Mouse (Mus musculus) heart, adult 2 months (tissue): ENCODE data around the gene Ccnf. TPM values are rescaled to one million over a fixed set of nuclear protein-coding genes. Genes with fewer than 3 reads are reported as not detected.

Experiments used
- DNase-seq, 2 experiments: peaks; one replicate each; pipeline ENCODE4 v3.0.0; 2021
- H3K27ac ChIP-seq: fragments of 200-600 bp; 2 replicates; pipeline ENCODE4 v1.8.1; 2022
- H3K27me3 ChIP-seq: fragments of 200-500 bp; 2 replicates; pipeline ENCODE4 v1.6.1; 2012; ENCODE audit warnings: mild to moderate bottlenecking, low read length, inconsistent platforms, mixed read lengths; ENCODE audit not compliant: control insufficient read depth, insufficient read depth
- H3K36me3 ChIP-seq: fragments of 200-500 bp; 2 replicates; pipeline ENCODE4 v1.6.1; 2012; ENCODE audit warnings: low read length, inconsistent platforms; ENCODE audit not compliant: control insufficient read depth, insufficient read depth
- H3K4me1 ChIP-seq: fragments of 200-500 bp; 2 replicates; pipeline ENCODE4 v1.6.1; 2011; ENCODE audit warnings: low read length; ENCODE audit not compliant: control insufficient read depth, insufficient read depth
- H3K4me3 ChIP-seq: fragments of 200-600 bp; 2 replicates; pipeline ENCODE4 v1.8.1; 2022
- H3K79me2 ChIP-seq: fragments of 200-500 bp; replicated peaks from 2 replicates; pipeline ENCODE4 v1.6.1; 2012; ENCODE audit warnings: mild to moderate bottlenecking, inconsistent platforms, low read length, moderate library complexity, mixed read lengths; ENCODE audit not compliant: control insufficient read depth, insufficient read depth
- H3K9ac ChIP-seq: fragments of 200-500 bp; 2 replicates; pipeline ENCODE4 v1.6.1; 2012; ENCODE audit warnings: low read depth, mild to moderate bottlenecking, control low read depth, inconsistent platforms, low read length, mixed read lengths
- CTCF ChIP-seq: fragments of 200-600 bp; IDR thresholded peaks from 2 replicates; pipeline ENCODE4 v1.8.1; 2022; ENCODE audit warnings: antibody characterized with exemption, mild to moderate bottlenecking, moderate library complexity
- EP300 ChIP-seq: fragments of 200-500 bp; IDR thresholded peaks from 2 replicates; pipeline ENCODE4 v1.6.1; 2011; ENCODE audit warnings: low read depth, low read length, control low read depth; ENCODE audit not compliant: insufficient read depth
- POLR2A ChIP-seq: fragments of 200-500 bp; IDR thresholded peaks from 2 replicates; pipeline ENCODE4 v1.6.1; 2011; ENCODE audit warnings: mild to moderate bottlenecking, low read depth, low read length, control low read depth; ENCODE audit not compliant: insufficient read depth
- WGBS: fragments of 180-500 bp; shearing (Covaris S2); methylation state at CpG from one replicate; pipeline ENCODE4 v1.1.7; 2018; 5-methylcytosine and 5-hydroxymethylcytosine counted together
- intact Hi-C: fragments of 180-260 bp; cut with DNase I; formaldehyde crosslinking; loops from one replicate; pipeline ENCODE4 v1.15.1; 2025
- polyA plus RNA-seq: library from polyadenylated mRNA; depleted of rRNA; stranded (reverse); fragments of >200 nt; gene quantifications from 2 replicates; pipeline ENCODE4 v1.2.3, GENCODE M21; 2012
- total RNA-seq, 2 experiments: library from RNA; stranded (reverse); gene quantifications; 2 replicates each; pipeline ENCODE4 v1.2.3; 2021

Gene Ccnf
- total and polyA plus RNA-seq, 3 experiments: 0.49 to 0.59 (median 0.57) TPM

DNA sequence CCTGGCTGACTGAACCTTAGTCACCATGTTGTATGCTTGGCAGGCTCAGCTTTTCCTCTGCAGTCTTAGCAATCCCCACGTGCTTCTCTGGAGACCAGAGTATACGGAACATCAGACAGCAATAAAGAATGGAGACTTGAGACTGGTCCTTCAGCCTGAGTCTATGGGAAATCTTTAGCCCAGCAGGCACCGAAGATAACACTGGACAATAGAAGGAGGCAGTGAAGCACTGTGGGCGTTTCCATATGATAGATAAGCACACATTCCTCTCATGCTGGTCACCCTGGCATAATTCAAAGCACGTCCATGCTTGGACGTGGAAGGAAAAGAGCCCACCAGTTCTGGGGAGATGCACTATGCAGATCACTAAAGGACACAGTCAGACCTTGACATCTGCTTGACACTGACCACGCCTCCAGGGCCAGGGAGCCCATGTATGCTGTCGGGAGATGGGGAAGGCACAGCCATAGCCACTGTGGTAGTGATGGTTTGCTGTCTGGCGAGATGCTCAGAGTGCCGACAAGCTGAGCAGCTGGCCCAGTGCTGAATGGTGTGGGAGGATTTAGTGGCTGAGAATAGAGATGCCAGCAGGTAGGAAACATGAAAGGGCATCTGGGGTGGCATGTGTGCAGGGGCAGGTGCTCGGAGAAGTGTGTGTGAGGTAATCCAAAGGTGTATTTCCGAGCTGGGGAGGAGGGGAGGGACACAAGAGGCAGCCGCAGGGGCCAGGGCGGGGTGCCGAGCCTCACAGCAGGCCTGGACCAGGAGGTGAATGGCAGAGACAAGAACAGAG, 54.1 kb downstream of the Ccnf start:
- TF ChIP-seq EP300 (no peak), CTCF (no peak), POLR2A (no peak)
- Histone ChIP-seq H3K9ac (no peak overlapping the region), H3K79me2 (no peaks in the 10 kb centered on the region), H3K4me1 (peaks cover 2% of the 10 kb centered on the region), H3K4me3 (no peak overlapping the region), H3K27ac (no peak overlapping the region), H3K36me3 (no peaks in the 10 kb centered on the region), H3K27me3 (no peaks in the 10 kb centered on the region)
- intact Hi-C loops: no loop called here
- no peak for DNase-seq
- 54% methylated on average over 15 of the region's 15 CpGs for WGBS

DNA sequence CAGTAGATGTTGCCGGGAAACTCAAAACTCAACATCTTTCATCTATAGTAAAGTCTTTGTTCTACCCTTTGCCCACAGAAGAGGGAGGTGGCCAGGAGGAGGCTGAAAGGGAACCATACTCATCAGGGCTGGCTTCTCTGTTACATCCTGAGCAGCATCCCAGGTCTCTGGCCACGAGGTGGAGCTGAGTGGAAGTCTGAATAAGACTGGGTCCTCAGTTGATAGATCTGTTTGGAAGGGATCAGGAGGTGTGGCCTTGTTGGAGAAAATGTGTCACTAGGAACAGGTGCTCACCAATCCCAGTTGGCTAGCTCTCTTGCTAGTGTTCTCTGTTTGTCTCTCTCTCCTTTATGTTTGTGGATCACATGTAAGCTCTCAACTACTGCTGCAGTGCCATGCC, 55.9 kb downstream of the Ccnf start:
- no peak for TF ChIP-seq EP300
- TF ChIP-seq CTCF: no peak
- no peak for TF ChIP-seq POLR2A
- Histone ChIP-seq H3K9ac (no peak overlapping the region), H3K27me3 (no peaks in the 10 kb centered on the region), H3K79me2 (no peaks in the 10 kb centered on the region), H3K4me1 (peaks cover 3% of the 10 kb centered on the region), H3K27ac (no peak overlapping the region), H3K36me3 (no peaks in the 10 kb centered on the region), H3K4me3 (no peak overlapping the region)
- intact Hi-C loops: no loop called here
- WGBS: 76% methylated on average over 2 of the region's 2 CpGs
- DNase-seq: no peak

DNA sequence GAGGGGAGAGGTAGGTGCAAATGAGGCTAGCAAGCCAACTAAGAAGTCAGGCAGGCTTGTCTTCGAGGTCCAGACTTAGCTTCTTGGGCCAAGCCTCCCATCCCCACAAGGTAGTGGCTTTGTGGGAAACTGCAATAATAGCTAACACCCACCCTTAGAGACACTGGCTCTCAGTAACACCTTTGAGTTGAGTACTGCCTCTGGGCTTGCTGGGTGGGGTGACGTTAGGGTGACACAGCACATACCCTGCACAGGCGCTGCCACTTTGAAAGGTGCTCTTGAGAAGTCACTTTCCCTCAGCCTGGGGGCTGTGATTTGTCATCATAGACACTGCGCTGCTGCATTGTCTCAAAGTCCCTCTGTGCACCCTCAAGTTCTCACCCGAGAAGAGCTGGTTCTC, 57.5 kb downstream of the Ccnf start:
- WGBS: 88% methylated on average over 5 of the region's 5 CpGs
- H3K27ac ChIP-seq: no peak overlapping the region
- intact Hi-C loops: no loop called here

DNA sequence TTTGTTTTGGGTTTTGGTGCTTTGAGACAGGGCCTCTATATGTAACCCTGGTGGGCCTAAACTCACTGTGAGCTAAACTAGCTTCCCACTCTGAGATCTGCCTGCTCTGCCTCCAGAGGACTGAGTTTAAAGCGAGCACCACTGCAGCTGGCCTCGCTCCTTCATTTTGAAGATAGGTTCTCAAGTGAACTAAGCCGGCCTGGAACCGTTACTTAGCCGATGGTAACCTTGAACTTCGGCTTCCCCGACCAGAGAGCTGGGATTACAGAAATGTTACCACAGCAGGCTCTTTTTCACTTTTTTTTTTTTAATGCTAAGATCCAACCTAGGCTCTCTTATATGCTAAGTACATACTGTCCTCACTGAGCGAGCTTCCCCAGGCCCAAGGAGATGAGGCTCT, 58.0 kb downstream of the Ccnf start:
- WGBS: 87% methylated on average over 8 of the region's 8 CpGs
- no peaks in the 10 kb centered on the region for H3K27me3 ChIP-seq
- H3K4me1 ChIP-seq: peaks cover 2% of the 10 kb centered on the region; the same call in 1 of the 2 replicates
- H3K79me2 ChIP-seq: no peaks in the 10 kb centered on the region
- TF ChIP-seq CTCF: no peak
- DNase-seq: no peak
- H3K36me3 ChIP-seq: no peaks in the 10 kb centered on the region
- H3K27ac ChIP-seq: no peak overlapping the region
- no peak overlapping the region for H3K9ac ChIP-seq
- intact Hi-C loops: no loop called here
- H3K4me3 ChIP-seq: no peak overlapping the region

More for the DNA sequence above, 57.5 kb downstream of the Ccnf start:
- DNase-seq: no peak
- no peaks in the 10 kb centered on the region for H3K79me2 ChIP-seq
- no peaks in the 10 kb centered on the region for H3K27me3 ChIP-seq
- peaks cover 2% of the 10 kb centered on the region; the same call in 1 of the 2 replicates for H3K4me1 ChIP-seq
- no peak overlapping the region for H3K4me3 ChIP-seq
- TF ChIP-seq CTCF: no peak
- H3K9ac ChIP-seq: no peak overlapping the region
- no peaks in the 10 kb centered on the region for H3K36me3 ChIP-seq

DNA sequence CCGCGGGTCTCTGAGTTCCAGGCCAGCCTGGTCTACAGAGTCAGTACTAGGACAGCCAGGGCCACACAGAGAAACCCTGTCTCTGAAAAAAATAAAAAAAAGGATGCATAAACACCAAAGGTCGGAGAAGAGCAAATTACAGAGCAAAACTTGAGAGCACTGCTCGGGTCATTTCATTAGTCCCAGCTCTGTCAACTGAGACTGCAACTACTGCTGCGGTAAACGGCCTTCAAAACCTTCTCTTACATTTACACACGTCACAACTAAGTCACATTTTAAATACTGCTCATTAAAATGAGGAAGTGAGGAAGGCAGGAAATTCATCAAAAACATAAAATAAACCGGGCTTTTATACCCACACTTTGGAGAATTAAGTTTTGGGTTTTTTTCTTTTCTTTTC, 58.4 kb downstream of the Ccnf start:
- 77% methylated on average over 8 of the region's 8 CpGs for WGBS
- intact Hi-C loops: no loop called here

DNA sequence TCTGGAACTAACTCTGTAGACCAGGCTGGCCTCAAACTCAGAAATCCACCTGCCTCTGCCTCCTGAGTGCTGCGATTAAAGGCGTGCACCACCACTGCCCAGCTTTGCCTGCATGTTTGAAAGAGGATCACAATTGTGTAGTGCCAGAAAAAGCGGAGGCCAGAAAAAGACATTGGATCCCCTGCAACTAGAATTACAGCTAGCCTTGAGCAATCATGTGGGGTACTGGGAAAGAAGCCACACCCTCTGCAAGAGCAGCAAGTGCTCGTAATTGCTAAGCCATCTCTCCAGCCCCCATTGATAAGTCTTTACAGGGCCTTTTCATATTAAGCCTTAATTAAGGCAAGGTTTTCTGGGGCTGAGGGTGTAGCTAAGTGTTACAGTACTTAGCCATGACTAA, 59.8 kb downstream of the Ccnf start:
- Histone ChIP-seq H3K4me3 (no peak overlapping the region), H3K79me2 (no peaks in the 10 kb centered on the region), H3K4me1 (peaks cover 2% of the 10 kb centered on the region; the same call in 1 of the 2 replicates), H3K36me3 (no peaks in the 10 kb centered on the region), H3K27ac (peak overlapping the region; percentile 55; the same call in 1 of the 2 replicates), H3K9ac (no peak overlapping the region), H3K27me3 (no peaks in the 10 kb centered on the region)
- no peak for DNase-seq
- TF ChIP-seq EP300 (no peak), CTCF (no peak), POLR2A (no peak)
- WGBS: 71% methylated on average over 4 of the region's 4 CpGs
- intact Hi-C loops: no loop called here

More for the DNA sequence above, 58.4 kb downstream of the Ccnf start:
- Histone ChIP-seq H3K4me3 (no peak overlapping the region), H3K36me3 (no peaks in the 10 kb centered on the region), H3K27me3 (no peaks in the 10 kb centered on the region), H3K4me1 (peaks cover 2% of the 10 kb centered on the region; the same call in 1 of the 2 replicates), H3K9ac (no peak overlapping the region), H3K79me2 (no peaks in the 10 kb centered on the region), H3K27ac (no peak overlapping the region)
- no peak for TF ChIP-seq EP300
- no peak for TF ChIP-seq POLR2A
- no peak for TF ChIP-seq CTCF
- DNase-seq: no peak
